Mouse (Mus musculus) CH12.LX (cell line): ENCODE measurements around the gene Uhrf1bp1l. TPM values are rescaled to one million over a fixed set of nuclear protein-coding genes. Genes with fewer than 3 reads are reported as not detected.

Experiments
- DNase-seq: peaks from one replicate; pipeline ENCODE4 v3.0.0-alpha.2; 2013; ENCODE audit errors: extremely low read depth
- H3K27ac ChIP-seq: 2 replicates; pipeline ENCODE4 v1.5.1; 2012; ENCODE audit warnings: low read depth, mild to moderate bottlenecking, control low read depth, moderate library complexity; ENCODE audit not compliant: insufficient read depth
- H3K27me3 ChIP-seq: replicated peaks from 2 replicates; pipeline ENCODE3; 2012; ENCODE audit warnings: inconsistent platforms
- H3K36me3 ChIP-seq, 2 experiments: replicated peaks in 1 of 2; 2 replicates each; pipeline versions ENCODE3 to v1.6.1; 2012; ENCODE audit warnings: inconsistent platforms in 1 of 2, low read length in 1 of 2, mild to moderate bottlenecking in 1 of 2, mixed read lengths in 1 of 2, moderate library complexity in 1 of 2; ENCODE audit not compliant: control insufficient read depth in 1 of 2, insufficient read depth in 1 of 2
- H3K4me1 ChIP-seq, 2 experiments: 2 replicates each; pipeline ENCODE4 v1.6.1; 2012; ENCODE audit warnings: inconsistent platforms in 1 of 2, moderate library complexity in 1 of 2; ENCODE audit not compliant: insufficient read depth in 2 of 2, control insufficient read depth in 1 of 2
- H3K4me2 ChIP-seq: 2 replicates; pipeline ENCODE4 v1.6.1; 2012; ENCODE audit warnings: low read depth, mild to moderate bottlenecking, control low read depth; ENCODE audit not compliant: poor library complexity, insufficient read depth, severe bottlenecking
- H3K4me3 ChIP-seq, 3 experiments: fragments of 150-350 bp in 1 of 3; sonication (generic) in 1 of 3; replicated peaks in 1 of 3; 2 replicates each; pipeline versions ENCODE3 to v1.5.1; 2011 to 2012; ENCODE audit warnings: low read depth in 2 of 3, low read length in 2 of 3, mild to moderate bottlenecking in 2 of 3, moderate library complexity in 2 of 3, control low read depth in 1 of 3, improper control_type of control experiment in 1 of 3, inconsistent platforms in 1 of 3, mixed read lengths in 1 of 3; ENCODE audit not compliant: poor library complexity in 1 of 3
- H3K79me2 ChIP-seq: replicated peaks from 2 replicates; pipeline ENCODE4 v1.6.1; 2012; ENCODE audit warnings: mild to moderate bottlenecking, moderate library complexity; ENCODE audit not compliant: control insufficient read depth, poor library complexity, insufficient read depth, severe bottlenecking; ENCODE audit errors: extremely low read depth
- H3K9ac ChIP-seq: 2 replicates; pipeline ENCODE4 v1.6.1; 2012; ENCODE audit warnings: low read depth, mild to moderate bottlenecking, control low read depth, moderate library complexity; ENCODE audit not compliant: insufficient read depth
- H3K9me3 ChIP-seq: replicated peaks from 2 replicates; pipeline ENCODE3; 2012; ENCODE audit warnings: low read length, inconsistent platforms, mixed read lengths
- CHD2 ChIP-seq: IDR thresholded peaks from 2 replicates; pipeline ENCODE4 v1.6.1; 2011; ENCODE audit warnings: low read length, improper control_type of control experiment
- E2F4 ChIP-seq: IDR thresholded peaks from 2 replicates; pipeline ENCODE4 v1.6.1; 2011; ENCODE audit warnings: low read depth, low read length, improper control_type of control experiment; ENCODE audit not compliant: insufficient replicate concordance
- ELF1 ChIP-seq: IDR thresholded peaks from 2 replicates; pipeline ENCODE4 v1.6.1; 2014; ENCODE audit warnings: low read depth, mild to moderate bottlenecking, inconsistent platforms, low read length, improper control_type of control experiment
- GABPA ChIP-seq: IDR thresholded peaks from 2 replicates; pipeline ENCODE4 v1.6.1; 2012; ENCODE audit warnings: low read depth, low read length, improper control_type of control experiment, inconsistent platforms; ENCODE audit not compliant: insufficient replicate concordance
- JUN ChIP-seq: IDR thresholded peaks from 2 replicates; pipeline ENCODE4 v1.6.1; 2011; ENCODE audit warnings: low read depth, mild to moderate bottlenecking, low read length, improper control_type of control experiment, moderate library complexity; ENCODE audit not compliant: insufficient read depth
- JUND ChIP-seq: conservative IDR thresholded peaks from 2 replicates; pipeline ENCODE4 v1.6.1; 2011; ENCODE audit warnings: low read depth, low read length, improper control_type of control experiment
- KAT2A ChIP-seq: IDR thresholded peaks from 2 replicates; pipeline ENCODE4 v1.6.1; 2012; ENCODE audit warnings: low read length, improper control_type of control experiment, inconsistent platforms; ENCODE audit not compliant: insufficient replicate concordance
- MAFK ChIP-seq: IDR thresholded peaks from 2 replicates; pipeline ENCODE4 v1.6.1; 2011; ENCODE audit warnings: low read length, improper control_type of control experiment; ENCODE audit not compliant: insufficient replicate concordance
- MAZ ChIP-seq: IDR thresholded peaks from 2 replicates; pipeline ENCODE4 v1.6.1; 2012; ENCODE audit warnings: low read depth, mild to moderate bottlenecking, inconsistent platforms, low read length, improper control_type of control experiment, moderate library complexity
- MYC ChIP-seq: IDR thresholded peaks from 2 replicates; pipeline ENCODE4 v1.6.1; 2011; ENCODE audit warnings: low read depth, mild to moderate bottlenecking, improper control_type of control experiment, low read length
- NELFE ChIP-seq: IDR thresholded peaks from 2 replicates; pipeline ENCODE4 v1.6.1; 2011; ENCODE audit warnings: low read depth, low read length, improper control_type of control experiment
- NRF1 ChIP-seq: IDR thresholded peaks from 2 replicates; pipeline ENCODE4 v1.6.1; 2014; ENCODE audit warnings: low read depth, mild to moderate bottlenecking, inconsistent platforms, low read length, improper control_type of control experiment, moderate library complexity
- PAX5 ChIP-seq: IDR thresholded peaks from 2 replicates; pipeline ENCODE4 v1.6.1; 2012; ENCODE audit warnings: low read length, inconsistent platforms, mixed read lengths
- POLR2AphosphoS2 ChIP-seq: IDR thresholded peaks from 2 replicates; pipeline ENCODE4 v1.6.1; 2011; ENCODE audit warnings: low read depth, low read length, improper control_type of control experiment
- SMC3 ChIP-seq: IDR thresholded peaks from 2 replicates; pipeline ENCODE4 v1.6.1; 2011; ENCODE audit warnings: low read depth, low read length, improper control_type of control experiment
- UBTF ChIP-seq: IDR thresholded peaks from 2 replicates; pipeline ENCODE4 v1.6.1; 2012; ENCODE audit warnings: low read depth, mild to moderate bottlenecking, inconsistent platforms, low read length, improper control_type of control experiment, moderate library complexity
- USF1 ChIP-seq: IDR thresholded peaks from 2 replicates; pipeline ENCODE4 v1.6.1; 2014; ENCODE audit warnings: low read depth, mild to moderate bottlenecking, inconsistent platforms, low read length, improper control_type of control experiment
- USF2 ChIP-seq: conservative IDR thresholded peaks from 2 replicates; pipeline ENCODE4 v1.6.1; 2011; ENCODE audit warnings: low read depth, low read length, improper control_type of control experiment
- ZKSCAN1 ChIP-seq: IDR thresholded peaks from 2 replicates; pipeline ENCODE4 v1.6.1; 2012; ENCODE audit warnings: low read depth, inconsistent platforms, low read length, improper control_type of control experiment, borderline replicate concordance
- ZMIZ1 ChIP-seq: IDR thresholded peaks from 2 replicates; pipeline ENCODE4 v1.6.1; 2012; ENCODE audit warnings: low read depth, mild to moderate bottlenecking, inconsistent platforms, low read length, improper control_type of control experiment
- dilution Hi-C: fragments of 300-500 bp; cut with MboI; formaldehyde crosslinking; loops from 2 replicates; pipeline ENCODE4 v1.14.3; 2020; ENCODE audit warnings: low sequenced_read_pairs; ENCODE audit not compliant: extremely low pct_unique_long_range_greater_than_20kb, extremely low pct_ligation_motif_present
- in situ Hi-C: fragments of 300-500 bp; cut with MboI; formaldehyde crosslinking; loops from 3 replicates; pipeline ENCODE4 v1.14.3; 2019; ENCODE audit warnings: low sequenced_read_pairs, low pct_ligation_motif_present, low pct_unique_long_range_greater_than_20kb, mixed read lengths
- polyA plus RNA-seq: library from polyadenylated mRNA; unstranded; fragments of >175 nt; gene quantifications from 2 replicates; pipeline ENCODE4 v1.2.1, GENCODE M21; 2012; ENCODE audit warnings: low read depth; ENCODE audit not compliant: insufficient read length
- total RNA-seq, 2 experiments: library from RNA; depleted of rRNA; stranded (reverse); fragments of 300-350 nt in 1 of 2; fragments of >200 nt in 1 of 2; gene quantifications; 2 replicates each; pipeline ENCODE4 v1.2.3; 2012 to 2014

The Uhrf1bp1l gene
- total and polyA plus RNA-seq, 3 experiments: 18.8 to 40.1 (median 27.9) TPM

DNA sequence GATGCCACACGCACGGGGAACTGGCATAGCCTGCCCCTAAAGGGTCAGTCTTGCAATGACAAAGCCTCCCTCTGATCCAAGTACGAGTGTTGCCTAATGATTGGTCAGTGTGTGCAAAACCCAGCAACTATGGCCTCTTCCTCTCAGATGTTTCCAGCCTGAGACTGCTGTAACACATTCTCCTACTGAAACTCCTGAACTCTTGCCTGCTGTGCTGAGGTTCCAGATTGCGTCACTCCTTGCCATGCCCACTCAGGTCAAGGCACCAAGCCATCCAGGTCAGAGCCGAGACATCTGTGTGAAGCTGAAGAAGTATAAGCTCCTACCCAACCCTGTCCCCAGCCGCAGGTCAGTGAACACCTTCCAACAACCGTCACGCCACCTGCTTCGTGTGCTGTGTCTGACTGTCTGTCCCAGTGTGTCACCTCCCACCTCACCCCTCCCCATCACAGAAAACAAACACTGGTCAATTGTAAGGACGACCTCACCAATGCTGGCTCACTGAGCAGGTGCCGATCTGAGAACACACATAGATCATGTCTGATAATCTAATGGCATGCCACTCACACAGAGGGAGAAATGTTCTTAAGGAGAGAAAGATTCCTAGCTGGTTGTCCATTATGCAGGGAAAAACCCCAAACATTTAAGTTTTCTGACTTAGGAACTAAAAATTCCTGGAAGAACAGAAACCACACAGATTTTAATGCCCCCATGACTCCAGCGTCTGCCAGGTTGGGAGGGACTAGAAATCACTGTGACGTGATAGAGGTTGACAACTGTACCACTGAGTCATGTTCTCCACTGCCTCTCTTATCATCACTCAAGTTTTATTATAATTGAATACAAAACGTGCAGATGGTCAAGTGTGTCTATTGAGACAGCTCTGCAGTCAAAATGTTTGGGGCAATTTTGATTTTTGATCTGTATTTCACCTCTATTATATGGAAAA is 22.3 kb upstream of the Uhrf1bp1l start:
- no peaks in the 10 kb centered on the region for H3K27me3 ChIP-seq
- no peak overlapping the region for H3K4me2 ChIP-seq
- H3K36me3 ChIP-seq: peaks cover 46 to 69% of the 10 kb centered on the region in 2 experiments
- no peak for DNase-seq
- no peak overlapping the region for H3K27ac ChIP-seq
- H3K4me1 ChIP-seq: no peaks in the 10 kb centered on the region
- H3K9me3 ChIP-seq: no peaks in the 10 kb centered on the region
- no peak for TF ChIP-seq UBTF
- TF ChIP-seq GABPA: no peak
- TF ChIP-seq ELF1: no peak
- TF ChIP-seq POLR2AphosphoS2: no peak
- TF ChIP-seq MAZ: no peak
- TF ChIP-seq CHD2: no peak
- no peak for TF ChIP-seq JUN
- TF ChIP-seq USF1: no peak
- no peak for TF ChIP-seq E2F4
- no peak for TF ChIP-seq NRF1
- no peak for TF ChIP-seq KAT2A
- no peak for TF ChIP-seq PAX5
- no peak for TF ChIP-seq USF2
- no peak for TF ChIP-seq ZKSCAN1
- no peak for TF ChIP-seq NELFE
- no peak for TF ChIP-seq JUND
- no peak for TF ChIP-seq ZMIZ1
- no peak for TF ChIP-seq MAFK
- no peak for TF ChIP-seq MYC
- no peak for TF ChIP-seq SMC3
- H3K79me2 ChIP-seq: no peaks in the 10 kb centered on the region
- no peak overlapping the region for H3K9ac ChIP-seq
- dilution Hi-C loops: no loop called here
- in situ Hi-C loops: no loop called here
- no peak overlapping the region for H3K4me3 ChIP-seq
